Mouse (Mus musculus) liver, adult 2 months (tissue): ENCODE data around the gene S100z.

ENCODE experiments used
- CTCF ChIP-seq: fragments of 200-500 bp; IDR thresholded peaks from 2 replicates; pipeline ENCODE4 v1.5.1; 2011; ENCODE audit warnings: low read depth, low read length, control low read depth
- POLR2A ChIP-seq: fragments of 200-500 bp; IDR thresholded peaks from 2 replicates; pipeline ENCODE4 v1.6.1; 2011; ENCODE audit warnings: low read length, control low read depth; ENCODE audit not compliant: insufficient read depth; ENCODE audit errors: extremely low read depth

- TF ChIP-seq CTCF (no peak), POLR2A (no peak)
Measured at GRCm38 (mm10) chr13:95510054-95510453, 31.5 kb upstream of the S100z start.
